Mouse (Mus musculus): Measurements from ENCODE around the gene Gm2696.
"Not testable (repeated sequence)": the region's sequence is repeated elsewhere in the genome, so short reads cannot be mapped to it uniquely, and the experiment has no call there.

DNA sequence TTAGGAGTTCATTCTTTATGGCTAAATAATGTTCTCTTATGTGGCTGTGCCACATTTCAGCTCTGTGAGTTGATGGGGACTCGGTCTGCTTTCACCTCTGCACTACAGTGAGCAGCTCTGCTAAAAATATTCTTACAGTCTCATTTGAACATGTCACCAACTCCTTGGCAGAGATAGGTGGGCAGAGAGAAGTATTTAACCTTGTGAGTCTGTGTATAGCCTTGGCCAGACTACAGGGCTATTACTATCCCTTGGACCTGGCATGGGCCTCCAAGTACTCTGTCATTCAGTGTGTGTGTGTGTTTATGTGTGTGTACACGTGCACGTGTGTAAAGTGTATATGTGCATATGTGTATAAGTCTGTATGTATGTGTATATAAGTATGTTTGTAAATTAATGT, 31.1 kb upstream of the Gm2696 start:
- not testable (repeated sequence) for TF ChIP-seq POLR2A (IDR thresholded peaks at IDR 0.05; ENCODE audit: borderline replicate concordance, low read depth, low read length); CTCF (IDR thresholded peaks at IDR 0.05; ENCODE audit: low read depth, low read length)
